Mouse (Mus musculus): Measurements from ENCODE around the gene Scly.

The Scly gene

DNA sequence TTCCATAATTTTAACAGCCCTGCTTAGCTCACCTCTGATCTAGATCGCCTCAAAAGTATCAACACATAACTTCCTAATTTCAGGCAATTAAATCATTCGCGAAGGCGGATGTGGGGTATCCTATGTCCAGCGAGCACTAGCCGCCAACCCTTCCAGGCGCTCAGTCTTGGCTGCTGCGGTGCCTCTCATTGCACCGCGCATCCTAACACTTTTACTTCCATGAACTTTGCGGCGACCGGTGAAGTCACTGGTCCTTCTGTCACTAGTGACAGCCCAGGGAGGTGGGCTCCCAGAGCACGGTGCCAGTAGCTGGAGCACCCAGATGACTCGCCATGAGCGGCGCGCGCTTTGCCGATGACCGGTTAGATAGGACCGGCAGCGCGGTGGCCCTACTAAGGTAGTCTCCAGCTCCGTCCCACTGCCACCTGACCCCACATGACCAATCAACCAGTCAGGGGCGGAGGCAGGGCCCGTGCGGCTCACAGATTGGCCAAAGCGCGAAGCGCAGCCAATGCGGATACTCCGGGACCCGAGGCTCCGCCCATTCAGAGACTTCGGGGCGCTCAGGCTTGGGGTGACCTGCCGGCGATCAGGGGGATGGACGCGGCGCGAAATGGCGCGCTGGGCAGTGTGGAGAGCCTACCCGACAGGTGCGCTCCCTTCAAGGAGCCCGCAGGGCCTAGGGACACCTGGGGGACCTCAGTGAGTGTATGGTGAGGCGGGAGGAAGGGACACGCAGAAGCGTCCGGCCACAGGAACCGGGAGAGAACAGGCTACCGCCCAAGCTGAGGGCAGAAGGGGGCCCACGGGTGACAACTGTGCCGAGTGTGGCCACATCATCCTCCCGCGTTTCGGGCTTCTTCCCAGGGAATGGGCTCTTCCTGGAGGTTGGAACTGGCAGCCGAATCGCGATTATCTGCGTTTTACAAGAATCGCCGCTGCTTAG is at the start of gene Scly:
Gene Scly (plus strand): TSS at position 540 of the 946 bp plus-strand sequence.
- peak; percentile 86 for DNase-seq (ENCODE audit: low spot score)

DNA sequence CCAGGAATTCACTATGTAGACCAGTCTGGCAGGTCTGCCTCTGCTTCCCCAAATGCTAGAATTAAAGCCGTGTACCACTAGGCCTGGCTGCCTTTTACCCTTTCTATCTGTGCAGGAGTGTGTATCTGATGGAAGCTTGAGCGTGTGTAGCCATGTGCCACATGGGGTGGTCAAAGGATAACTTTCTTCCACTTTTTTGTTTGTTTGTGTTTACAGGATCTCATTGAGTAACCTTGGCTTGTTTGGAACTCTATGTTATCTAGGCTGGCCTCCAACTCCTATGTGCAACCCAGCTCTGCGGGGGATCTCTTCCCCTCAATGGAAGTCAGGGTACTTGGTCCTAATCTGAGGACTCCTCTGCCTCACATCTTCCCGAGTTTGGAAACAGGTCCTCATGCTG is 49.2 kb upstream of the Scly start:
- no peak for DNase-seq (ENCODE audit: low spot score)

- DNase-seq (ENCODE audit: low spot score) = peak; percentile 60
Measured at GRCm38 (mm10) chr1:91249564-91250414, 48.3 kb upstream of the Scly start, which contains the start of gene Ube2f. Gene Ube2f, plus strand, starts transcription at chr1:91250304.

- no peak for DNase-seq (ENCODE audit: low spot score)
Measured at GRCm38 (mm10) chr1:91250415-91251147, 47.6 kb upstream of the Scly start.

DNA sequence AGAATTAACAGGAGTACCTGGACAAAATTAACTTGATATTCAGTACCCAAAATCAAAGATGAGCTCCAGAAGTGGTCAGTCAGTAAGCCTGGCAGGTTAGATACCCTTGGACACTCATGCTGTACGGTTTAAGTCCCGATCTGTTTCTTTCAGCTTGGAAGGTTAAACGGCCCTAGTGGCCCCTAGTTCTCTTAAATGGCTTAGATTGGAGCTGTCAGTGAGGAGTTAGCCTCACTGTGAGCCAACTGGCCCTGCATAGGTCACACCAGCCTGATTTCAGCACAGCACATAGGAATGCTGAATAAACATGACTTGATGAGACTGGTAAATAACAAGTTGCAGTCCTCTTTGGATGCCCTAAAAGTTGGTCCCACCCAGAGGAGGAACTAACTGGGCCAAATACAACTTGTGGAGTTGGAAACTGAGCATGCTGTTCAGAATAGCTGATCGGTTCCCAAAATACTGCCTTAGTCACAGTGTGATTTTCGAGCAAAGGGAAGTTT is 46.9 kb upstream of the Scly start:
- no peak for DNase-seq (ENCODE audit: low spot score)

DNA sequence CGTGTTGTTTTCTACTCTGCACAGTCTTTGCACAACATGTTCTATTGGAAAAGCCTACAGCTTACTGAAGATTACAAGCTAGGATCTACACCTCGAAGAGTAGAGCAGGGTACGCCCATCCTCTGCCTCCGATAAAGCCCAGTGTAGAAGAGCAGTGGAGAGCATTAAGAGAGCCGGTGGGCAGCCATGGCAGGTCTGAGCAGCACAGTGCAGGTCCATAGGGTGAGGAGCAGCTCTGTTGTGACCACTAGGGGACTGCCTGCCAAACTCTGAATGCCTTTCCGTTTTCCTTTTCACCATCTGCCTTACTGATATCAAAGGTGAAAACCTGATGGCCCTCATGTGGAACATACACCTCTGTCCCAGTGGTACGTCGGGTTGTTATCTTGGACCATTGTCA is 46.2 kb upstream of the Scly start:
- no peak for DNase-seq (ENCODE audit: low spot score)

DNA sequence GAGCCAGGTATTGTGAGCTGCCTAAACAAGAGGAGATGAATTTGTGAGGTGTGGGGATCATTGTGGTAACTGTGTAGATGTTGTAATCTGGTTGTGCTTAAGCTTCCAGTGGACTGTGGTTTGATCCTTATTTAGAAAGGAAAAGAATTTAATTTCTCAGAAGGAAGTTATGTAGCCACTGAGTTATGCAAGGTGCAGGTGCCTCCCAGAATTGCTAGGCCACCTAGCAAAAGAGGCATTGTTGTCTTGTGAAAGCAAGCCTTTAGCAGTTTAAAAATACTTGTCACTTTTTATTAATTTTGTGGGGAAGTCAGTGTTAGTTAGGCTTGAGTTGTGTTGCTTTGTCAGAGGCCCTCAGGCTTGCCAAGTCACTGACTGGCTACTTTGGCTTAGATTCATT is 40.2 kb upstream of the Scly start:
- no peak for DNase-seq (ENCODE audit: low spot score)

DNA sequence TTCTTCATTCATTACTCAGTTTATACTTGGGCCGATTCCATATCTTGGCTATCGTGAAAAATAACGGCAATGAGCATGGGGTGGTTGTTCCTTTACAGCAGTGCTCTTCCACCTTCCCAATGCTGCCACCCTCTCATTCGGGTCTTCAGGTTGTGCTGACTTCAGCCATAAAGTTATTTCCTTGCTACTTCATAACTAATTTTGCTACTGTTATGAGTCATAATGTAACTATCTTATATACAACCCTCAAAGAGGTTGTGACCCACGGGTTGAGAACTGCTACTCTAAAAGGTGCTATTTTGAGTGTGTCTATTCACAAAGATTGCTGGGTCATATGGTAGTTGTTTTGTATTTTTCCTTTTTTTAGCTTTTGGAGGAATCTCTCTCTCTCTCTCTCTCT is 38.3 kb upstream of the Scly start:
- DNase-seq (ENCODE audit: low spot score) = no peak

- no peak for DNase-seq (ENCODE audit: low spot score)
Measured at GRCm38 (mm10) chr1:91262508-91262907, 35.6 kb upstream of the Scly start.

DNA sequence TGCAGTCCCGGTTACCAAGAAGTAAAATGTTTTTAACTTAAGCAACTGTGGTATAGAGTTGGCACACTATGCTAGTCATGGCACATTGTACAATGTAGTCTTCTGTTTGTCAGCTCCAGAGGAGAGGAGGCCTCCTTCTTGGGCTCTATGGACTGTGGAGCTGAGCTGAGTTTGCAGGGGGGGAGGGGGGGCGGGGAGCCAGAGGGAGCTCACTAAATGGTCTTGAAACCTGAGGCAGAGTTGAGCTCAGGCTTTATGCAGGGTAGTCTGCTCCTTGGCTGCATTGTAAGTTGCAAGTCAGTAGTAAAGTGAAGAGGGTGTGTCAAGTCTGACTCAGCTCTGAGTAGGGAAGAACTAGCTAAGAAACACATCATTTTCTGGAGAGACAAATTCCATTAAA is 25.9 kb upstream of the Scly start:
- DNase-seq (ENCODE audit: low spot score) = no peak

DNA sequence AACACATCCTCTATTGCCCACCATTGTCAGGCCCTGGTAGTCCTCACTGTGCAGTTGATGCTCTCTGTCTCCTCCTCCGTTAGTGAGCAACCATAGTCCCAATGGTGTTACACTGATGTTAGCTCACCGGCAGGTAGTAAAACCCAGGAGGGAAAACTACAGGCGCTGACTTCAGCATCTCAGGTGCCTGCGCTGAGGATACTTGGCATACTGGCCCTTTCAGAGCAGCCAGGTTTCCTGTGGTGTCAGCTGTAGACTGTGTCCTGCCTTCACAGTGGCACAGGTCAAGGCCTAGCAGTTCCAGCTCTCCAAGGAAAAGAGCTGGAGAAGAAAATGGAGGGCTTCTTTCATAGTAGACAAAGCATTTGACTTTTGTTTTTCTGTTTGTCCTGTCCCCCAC is 21.6 kb upstream of the Scly start:
- no peak for DNase-seq (ENCODE audit: low spot score)

DNA sequence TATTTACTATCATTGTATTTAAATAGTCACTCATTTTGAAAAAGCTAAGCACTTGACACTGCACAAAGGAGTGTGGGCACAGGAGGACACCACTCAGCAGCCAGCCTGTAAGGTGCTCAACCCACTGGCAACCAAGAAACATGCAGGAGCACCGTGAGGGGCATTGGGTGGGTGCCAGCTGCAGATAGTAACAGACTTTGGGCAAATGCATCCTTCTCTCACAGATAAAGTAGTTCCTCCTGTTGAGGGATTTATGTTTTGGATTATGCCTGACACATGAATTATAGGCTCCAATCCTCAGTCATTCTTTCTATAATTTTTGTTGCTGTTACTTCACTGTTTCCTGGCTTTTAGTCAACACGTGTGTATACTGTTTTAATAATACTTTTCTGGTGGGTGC is 20.7 kb upstream of the Scly start:
- DNase-seq (ENCODE audit: low spot score) = no peak

DNA sequence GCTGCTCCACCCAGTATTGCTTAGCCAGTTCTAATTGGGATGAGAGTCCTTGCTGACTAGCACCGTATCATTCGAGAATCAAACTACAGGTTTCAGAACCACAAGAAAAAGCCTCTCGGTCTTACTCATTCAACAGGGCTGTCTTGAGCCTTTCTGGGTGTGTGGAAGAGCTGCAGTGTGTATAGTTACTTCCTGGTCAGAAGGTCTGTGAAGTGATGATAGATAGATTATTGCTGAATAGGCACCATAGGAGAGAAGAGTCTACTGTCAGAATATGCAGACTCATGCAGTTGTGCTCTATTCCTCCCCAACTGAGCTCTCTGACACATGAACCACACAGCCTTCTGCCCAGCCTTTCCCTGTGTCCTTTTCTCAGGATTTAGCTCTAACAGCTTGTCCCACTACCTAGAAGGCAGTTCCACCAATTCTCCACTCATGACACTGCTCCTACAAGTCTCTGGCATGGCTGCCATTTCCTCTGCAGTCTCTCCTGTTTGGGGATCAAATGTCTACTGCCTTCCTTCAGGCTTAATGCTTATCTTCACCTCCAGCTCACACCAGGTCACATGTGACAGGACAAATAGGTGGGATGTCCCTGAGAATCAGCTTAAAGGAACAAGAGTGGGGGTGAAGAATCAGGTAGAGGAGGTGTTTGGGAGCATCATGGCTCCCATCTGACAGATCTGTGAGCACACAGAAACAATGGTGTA is 19.6 kb upstream of the Scly start:
- no peak for DNase-seq (ENCODE audit: low spot score)

DNA sequence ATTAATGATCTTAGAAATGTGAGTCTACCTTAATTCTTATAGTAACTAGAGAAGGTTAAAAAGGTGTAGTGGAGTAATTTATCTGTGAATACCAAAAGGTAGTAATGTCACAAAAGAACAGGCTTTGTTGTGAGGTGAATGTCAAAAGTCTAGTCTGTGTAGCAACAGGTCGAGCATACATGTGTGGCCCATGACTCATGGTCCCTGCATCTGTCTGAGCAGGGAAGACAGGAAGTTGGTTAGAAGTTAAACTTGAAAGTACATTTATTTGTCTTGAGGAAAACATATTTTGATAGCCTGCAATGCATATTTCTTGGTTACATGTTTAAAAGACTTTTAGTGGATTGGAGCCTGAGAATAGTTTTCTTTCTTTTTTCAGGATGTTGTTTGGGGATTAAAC is 19.0 kb upstream of the Scly start:
- no peak for DNase-seq (ENCODE audit: low spot score)

DNA sequence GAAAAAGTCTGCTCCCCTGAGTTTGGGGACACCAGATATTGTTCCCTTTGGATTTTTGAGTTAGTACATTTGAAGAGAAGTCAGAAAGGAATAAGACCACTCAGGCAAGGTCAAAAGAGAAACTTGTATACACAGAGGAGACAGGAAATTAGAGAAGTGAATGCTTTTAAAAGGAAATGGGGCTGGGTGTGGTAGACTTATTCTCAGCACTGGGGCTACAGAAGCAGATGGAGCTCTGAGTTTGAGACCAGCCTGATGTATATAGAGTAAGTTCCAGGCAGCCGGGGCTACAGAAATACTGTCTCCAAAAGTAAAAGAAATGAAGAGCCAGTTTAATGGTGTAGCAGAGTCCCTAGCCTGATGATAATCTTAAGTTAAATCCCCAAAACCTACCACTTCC is 15.6 kb upstream of the Scly start:
- no peak for DNase-seq (ENCODE audit: low spot score)

DNA sequence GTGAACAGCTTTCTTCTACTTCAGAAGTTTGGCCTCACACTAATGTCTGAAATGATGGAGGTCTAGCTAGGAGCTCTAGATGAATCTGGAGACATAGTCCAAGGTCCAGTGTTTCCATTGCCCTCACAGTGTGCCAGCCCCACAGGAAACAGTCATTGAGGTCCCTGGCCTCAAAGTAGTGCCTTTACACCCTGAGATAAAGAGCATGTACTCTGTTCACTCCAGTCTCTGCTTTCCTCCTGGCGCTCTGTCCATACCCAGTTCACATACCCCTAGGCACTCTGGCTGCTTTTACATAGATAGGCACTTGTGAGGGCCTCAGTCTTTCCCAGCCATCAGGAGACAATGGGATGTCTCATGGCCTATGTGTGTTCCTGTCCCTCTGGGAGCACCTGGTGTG is 8.8 kb upstream of the Scly start:
- DNase-seq (ENCODE audit: low spot score) = no peak

DNA sequence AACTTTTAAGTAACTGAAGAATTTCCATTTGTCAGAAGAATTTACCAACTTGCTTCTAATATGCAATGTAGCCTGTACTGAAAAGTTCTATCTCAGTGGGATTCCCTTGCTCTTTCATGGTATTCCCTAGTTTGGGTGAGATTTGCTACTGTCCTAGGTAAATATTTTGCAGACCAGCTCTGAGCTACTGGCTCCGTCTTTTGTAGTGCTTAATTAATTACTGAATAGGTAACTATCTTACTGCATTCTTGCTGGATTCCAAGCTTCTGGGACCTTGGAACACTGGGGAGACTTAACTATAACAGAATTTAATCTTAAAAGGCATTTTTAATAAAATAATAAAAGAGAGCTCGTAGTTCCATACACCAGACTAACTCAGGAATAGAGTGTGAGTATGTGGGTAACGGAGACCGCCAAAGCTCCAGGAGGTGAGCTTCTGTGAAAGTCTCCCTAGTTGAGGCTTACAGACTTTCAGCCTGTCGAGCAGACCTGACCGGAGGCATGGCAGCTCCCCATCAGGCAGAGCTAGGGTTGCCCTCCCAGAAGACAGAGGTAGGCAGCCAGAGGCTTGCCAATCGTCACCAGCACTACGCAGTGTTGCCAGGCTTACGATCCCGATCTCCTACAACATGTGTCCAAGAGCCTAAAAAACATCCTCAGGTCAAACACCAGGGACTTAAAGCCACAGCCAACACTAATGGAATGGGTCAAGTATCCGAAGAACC is 5.9 kb upstream of the Scly start:
- no peak for DNase-seq (ENCODE audit: low spot score)

- DNase-seq (ENCODE audit: low spot score) = no peak
Measured at GRCm38 (mm10) chr1:91295544-91295943, 2.6 kb upstream of the Scly start.

GRCm38 (mm10) chr1:91299026-91299706 is 1.0 kb downstream of the Scly start:
- DNase-seq (ENCODE audit: low spot score) = no peak
